Mouse (Mus musculus) liver, embryonic 14.5 days (tissue): ENCODE measurements at regions not wholly inside any gene's neighbourhood (a gene's known extent, or its start where the extent isn't known, plus 50 kb on each side); places are given as distances from the start of the nearest gene placed in this dataset.

Experiments used
- ATAC-seq: fragments of 200-750 bp; cut with Nextera tagmentation; 2 replicates; pipeline ENCODE4 v1.8.0; 2017; ENCODE audit warnings: moderate number of reproducible peaks, mild to moderate bottlenecking, moderate library complexity; ENCODE audit not compliant: insufficient read depth
- DNase-seq, 3 experiments: peaks; one replicate each; pipeline ENCODE4 v3.0.0-alpha.2; 2012 to 2013; ENCODE audit warnings: low read depth in 3 of 3, low spot score in 3 of 3
- H3K27ac ChIP-seq: fragments of 300-500 bp; sonication (generic); 2 replicates; pipeline ENCODE4 v1.5.1; 2014; ENCODE audit warnings: moderate library complexity, mild to moderate bottlenecking, control low read depth, inconsistent platforms
- H3K27me3 ChIP-seq: fragments of 300-500 bp; sonication (generic); 2 replicates; pipeline ENCODE4 v1.6.1; 2014; ENCODE audit warnings: mild to moderate bottlenecking, low read length, moderate library complexity; ENCODE audit not compliant: control insufficient read depth, insufficient read depth
- H3K36me3 ChIP-seq: fragments of 300-500 bp; sonication (generic); replicated peaks from 2 replicates; pipeline ENCODE4 v1.6.1; 2014; ENCODE audit warnings: low read depth; ENCODE audit not compliant: control insufficient read depth, insufficient read depth
- H3K4me1 ChIP-seq, 2 experiments: fragments of 200-500 bp in 1 of 2; fragments of 300-500 bp in 1 of 2; sonication (generic) in 1 of 2; replicated peaks; 2 replicates each; pipeline ENCODE4 v1.6.1; 2012 to 2014; ENCODE audit warnings: antibody characterized with exemption in 1 of 2, inconsistent platforms in 1 of 2, low read length in 1 of 2; ENCODE audit not compliant: control insufficient read depth in 2 of 2, insufficient read depth in 2 of 2
- H3K4me2 ChIP-seq: fragments of 300-500 bp; sonication (generic); 2 replicates; pipeline ENCODE4 v1.6.1; 2014; ENCODE audit warnings: low read depth, mild to moderate bottlenecking, control low read depth, moderate library complexity
- H3K4me3 ChIP-seq, 2 experiments: fragments of 200-500 bp in 1 of 2; fragments of 300-500 bp in 1 of 2; sonication (generic) in 1 of 2; 2 replicates each; pipeline ENCODE4 v1.5.1; 2012 to 2014; ENCODE audit warnings: low read depth in 2 of 2, low read length in 2 of 2, mild to moderate bottlenecking in 2 of 2, control low read depth in 1 of 2, inconsistent platforms in 1 of 2, moderate library complexity in 1 of 2; ENCODE audit not compliant: insufficient read depth in 1 of 2
- H3K9ac ChIP-seq: fragments of 300-500 bp; sonication (generic); replicated peaks from 2 replicates; pipeline ENCODE4 v1.6.1; 2014; ENCODE audit warnings: mild to moderate bottlenecking, control low read depth, moderate library complexity
- H3K9me3 ChIP-seq: fragments of 300-500 bp; sonication (generic); 2 replicates; pipeline ENCODE4 v1.6.1; 2016; ENCODE audit warnings: low read length, mixed read lengths; ENCODE audit not compliant: control insufficient read depth
- CTCF ChIP-seq: IDR thresholded peaks from 2 replicates; pipeline ENCODE4 v1.5.1; 2016; ENCODE audit warnings: antibody characterized with exemption, low read depth, control low read depth
- EP300 ChIP-seq: IDR thresholded peaks from 2 replicates; pipeline ENCODE4 v1.6.1; 2016; ENCODE audit warnings: antibody characterized with exemption, low read depth
- WGBS: fragments of 180-500 bp; shearing (Covaris S2); extraction: QIAGEN DNeasy Blood & Tissue Kit; methylation state at CpG from one replicate; pipeline ENCODE4 v1.1.7; 2014; ENCODE audit not compliant: insufficient replicate concordance; 5-methylcytosine and 5-hydroxymethylcytosine counted together

DNA sequence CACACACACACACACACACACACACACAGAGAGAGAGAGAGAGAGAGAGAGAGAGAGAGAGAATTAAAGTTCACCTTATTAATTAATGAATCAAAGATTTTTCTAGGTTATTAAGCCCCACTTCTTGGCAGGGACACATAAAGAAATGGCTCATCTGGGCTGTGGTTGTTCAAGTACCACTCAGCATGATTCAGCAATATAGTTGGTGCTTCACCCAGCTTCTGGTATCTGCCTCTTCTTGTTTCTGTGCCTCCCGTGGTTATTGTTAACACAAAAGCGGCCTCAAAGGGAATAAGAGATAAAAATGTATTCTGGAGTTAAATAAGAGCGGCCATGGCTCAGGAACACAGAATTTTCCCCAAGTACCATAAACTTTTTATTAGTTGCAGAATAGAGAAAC is 53.9 kb upstream of the Slc22a23 start:
- no peaks in the 10 kb centered on the region for H3K27me3 ChIP-seq
- no peaks in the 10 kb centered on the region for H3K9me3 ChIP-seq
- H3K36me3 ChIP-seq = no peaks in the 10 kb centered on the region
- ATAC-seq = peak; percentile 77
- peak; percentile 35 to 52 (median 49) for DNase-seq
- H3K9ac ChIP-seq = peak overlapping the region; percentile 14
- peak; percentile 5; the same call in 1 of the 2 replicates for TF ChIP-seq EP300
- TF ChIP-seq CTCF = no peak
- no peak overlapping the region for H3K27ac ChIP-seq
- H3K4me2 ChIP-seq = peak overlapping the region; percentile 51
- WGBS = 14% methylated on average over 3 of the region's 3 CpGs
- H3K4me1 ChIP-seq = peaks cover 12 to 22% of the 10 kb centered on the region in 2 experiments
- H3K4me3 ChIP-seq = no peak overlapping the region

- H3K4me2 ChIP-seq = peak overlapping the region; percentile 51
Measured at GRCm38 (mm10) chr13:34398061-34398787, 53.2 kb upstream of the Slc22a23 start.

GRCm38 (mm10) chr13:34395504-34395903 is 50.5 kb upstream of the Slc22a23 start:
- H3K27me3 ChIP-seq = no peaks in the 10 kb centered on the region
- no peak overlapping the region for H3K4me3 ChIP-seq
- H3K9me3 ChIP-seq = no peaks in the 10 kb centered on the region
- no peak overlapping the region for H3K27ac ChIP-seq
- H3K4me2 ChIP-seq = no peak overlapping the region
- peaks cover 12 to 22% of the 10 kb centered on the region in 2 experiments for H3K4me1 ChIP-seq
- no peak for TF ChIP-seq EP300
- no peak for TF ChIP-seq CTCF
- DNase-seq = no peak
- H3K9ac ChIP-seq = no peak overlapping the region
- H3K36me3 ChIP-seq = no peaks in the 10 kb centered on the region
- ATAC-seq = no peak

More at GRCm38 (mm10) chr13:34398061-34398787, 53.2 kb upstream of the Slc22a23 start:
- no peak overlapping the region; the same call in 1 of the 2 replicates for H3K27ac ChIP-seq
- DNase-seq (no peak), ATAC-seq (peak; percentile 66)
- peaks cover 12 to 22% of the 10 kb centered on the region in 2 experiments for H3K4me1 ChIP-seq
- peak overlapping the region; percentile 14 for H3K9ac ChIP-seq
- H3K27me3 ChIP-seq = no peaks in the 10 kb centered on the region
- TF ChIP-seq CTCF = no peak
- no peak for TF ChIP-seq EP300
- no peaks in the 10 kb centered on the region for H3K9me3 ChIP-seq
- H3K4me3 ChIP-seq = peak overlapping the region in 1 of 2 experiments; percentile 23; a peak in 1 of 4 replicates
- whole genome bisulfite sequencing = 12% methylated on average over 10 of the region's 10 CpGs
- H3K36me3 ChIP-seq = no peaks in the 10 kb centered on the region

DNA sequence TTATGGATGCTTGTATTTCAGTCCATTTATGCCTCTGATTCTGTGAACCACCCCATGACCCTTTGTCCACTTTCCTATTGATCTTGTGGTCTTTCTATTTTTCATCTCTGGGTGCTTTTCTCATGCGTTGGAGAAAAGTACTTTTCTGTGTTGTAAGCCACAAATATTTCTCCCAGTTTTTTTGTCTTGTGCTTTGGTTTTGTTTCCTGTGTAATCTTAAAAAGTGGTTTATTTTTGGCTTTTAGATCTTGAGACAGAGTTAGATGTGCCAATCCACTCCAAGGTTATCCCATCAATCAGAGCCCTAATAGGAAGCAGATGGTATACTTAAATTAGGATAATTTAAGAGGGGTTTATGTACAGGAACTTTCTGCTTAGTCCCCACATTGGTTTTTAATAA is 50.0 kb upstream of the Slc22a23 start:
- TF ChIP-seq EP300 = no peak
- TF ChIP-seq CTCF = no peak
- H3K4me2 ChIP-seq = no peak overlapping the region
- WGBS = 50% methylated on average over 1 of the region's 1 CpGs
- ATAC-seq (no peak), DNase-seq (no peak)
- no peak overlapping the region for H3K27ac ChIP-seq
- peaks cover 12 to 22% of the 10 kb centered on the region in 2 experiments for H3K4me1 ChIP-seq
- no peaks in the 10 kb centered on the region for H3K36me3 ChIP-seq
- no peak overlapping the region for H3K9ac ChIP-seq
- no peak overlapping the region for H3K4me3 ChIP-seq
- H3K9me3 ChIP-seq = no peaks in the 10 kb centered on the region
- H3K27me3 ChIP-seq = no peaks in the 10 kb centered on the region
